Mouse (Mus musculus) lung, adult 2 months (tissue): ENCODE measurements around the gene Lim2.

Experiments
- CTCF ChIP-seq: fragments of 200-500 bp; IDR thresholded peaks from 2 replicates; pipeline ENCODE4 v1.5.1; 2011; ENCODE audit warnings: mild to moderate bottlenecking, low read length, control low read depth; ENCODE audit not compliant: insufficient read depth
- POLR2A ChIP-seq: fragments of 200-500 bp; IDR thresholded peaks from 2 replicates; pipeline ENCODE4 v1.6.1; 2011; ENCODE audit warnings: low read depth, mild to moderate bottlenecking, control low read depth, low read length, borderline replicate concordance; ENCODE audit errors: extremely low read depth

DNA sequence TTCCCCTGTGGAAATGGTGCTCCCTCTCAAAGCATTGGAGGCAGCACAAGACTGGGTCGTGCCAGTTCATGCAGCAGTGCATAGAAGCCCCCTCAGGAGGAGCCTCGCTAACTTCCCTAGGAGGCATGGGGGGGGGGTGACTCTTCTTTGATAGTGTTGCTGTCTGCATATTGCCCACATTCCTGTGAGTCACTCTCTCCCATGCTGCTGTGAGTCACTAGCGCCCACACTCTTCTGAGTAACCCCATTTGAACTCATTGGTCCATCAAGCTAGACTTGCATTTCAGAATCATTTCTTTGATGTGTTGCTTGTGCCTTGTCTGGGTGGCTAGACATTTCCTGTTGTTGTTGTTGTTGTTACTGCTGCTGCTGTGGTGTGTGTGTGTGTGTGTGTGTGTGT is 53.7 kb downstream of the Lim2 start:
- TF ChIP-seq POLR2A (no peak), CTCF (no peak)
